In genomic region chr3:46583351-46583750, GRCm38 (mm10) we compare ENCODE assay signal across 13 mouse cellular contexts.
"Had no signal": no experiment of that assay in that cellular context is flagged by ENCODE, and none has a peak within 500 bp of the region (broad histone marks: within the 10 kb centered on the region; RNA-seq: fewer than 3 reads in every experiment).

No protein-coding gene starts in this region.

- ATAC-seq: liver, postnatal 0 days; lung, postnatal 0 days; midbrain, embryonic 15.5 days had no signal

- DNase-seq: kidney, adult 11 months; kidney, adult 8-10 months; kidney, postnatal 10 days; kidney, postnatal 36 days; layer of hippocampus, postnatal 36 days; left cerebral cortex, postnatal 4 days; liver, postnatal 0 days; lung, embryonic 14.5 days; spleen, adult 18-20 months; thymus, adult 18-20 months; thymus, postnatal 36 days had no signal
